Mouse (Mus musculus) left cerebral cortex, adult 9 months (tissue): ENCODE results near the gene Rnf157.
A peak's percentile ranks its signal among the peaks of the same experiment; 100 is the strongest.

Experiments
- DNase-seq, 2 experiments: peaks; one replicate each; pipeline ENCODE4 v3.0.0; 2022; ENCODE audit warnings: low spot score in 2 of 2

The Rnf157 gene

DNA sequence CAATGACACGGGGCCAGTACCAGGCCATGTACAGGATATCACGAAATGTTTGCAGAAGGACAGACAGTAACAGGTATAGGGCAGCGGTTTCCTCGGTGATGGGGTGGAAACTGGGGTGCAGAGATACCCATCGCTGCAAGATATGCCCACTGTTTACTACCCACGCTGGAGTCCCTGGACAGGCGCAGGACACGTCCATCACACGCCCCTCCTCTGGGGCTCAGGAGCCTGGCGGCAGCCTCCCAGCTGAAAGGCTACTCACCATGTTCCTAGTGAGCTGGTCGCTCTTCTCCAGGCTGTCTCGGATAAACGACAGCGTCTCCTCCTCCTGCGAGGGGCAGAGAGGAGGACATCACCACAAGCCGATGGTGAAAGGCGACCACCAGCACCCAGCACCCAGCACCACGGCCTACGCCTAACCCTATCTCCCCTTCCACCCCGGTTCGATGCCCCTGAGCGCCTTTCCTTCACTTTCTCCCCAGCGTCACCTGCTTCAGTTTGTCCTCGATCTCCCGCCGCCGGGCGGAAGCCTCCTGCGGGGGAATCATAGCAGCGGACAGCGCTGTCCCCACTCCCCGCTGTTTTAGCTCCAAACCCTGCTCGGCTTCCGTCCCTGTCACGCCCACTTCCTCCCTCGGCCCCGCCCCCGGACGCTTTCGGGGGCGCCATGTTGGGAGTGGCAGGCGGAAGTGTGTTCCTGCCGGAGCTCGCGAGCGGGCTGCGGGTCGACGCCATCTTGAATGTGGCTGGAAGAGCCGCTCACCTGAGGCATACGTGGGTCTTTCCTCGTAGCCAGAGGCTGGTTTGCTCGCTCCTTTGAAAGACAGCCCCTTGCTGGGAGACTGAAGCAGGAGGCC is 106.5 kb downstream of the Rnf157 start:
- DNase-seq = peak; percentile 69 to 90

DNA sequence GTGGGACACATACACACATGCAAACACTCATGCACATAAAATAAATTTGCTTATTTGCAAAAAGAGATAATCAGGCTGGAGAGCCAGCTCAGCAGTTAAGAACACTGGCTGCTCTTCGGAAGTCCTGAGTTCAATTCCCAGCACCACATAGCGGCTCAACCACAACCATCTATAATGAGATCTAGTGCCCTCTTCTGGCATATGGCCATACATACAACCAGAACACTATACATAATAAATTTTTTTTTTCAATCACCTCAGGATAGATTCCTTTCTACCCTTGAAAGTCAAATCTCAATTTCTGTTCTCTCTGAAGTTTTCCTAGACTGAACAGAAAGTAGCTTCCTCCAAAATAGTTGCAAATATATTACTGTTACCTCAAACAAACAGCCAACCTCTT is 107.4 kb downstream of the Rnf157 start:
- no peak for DNase-seq

DNA sequence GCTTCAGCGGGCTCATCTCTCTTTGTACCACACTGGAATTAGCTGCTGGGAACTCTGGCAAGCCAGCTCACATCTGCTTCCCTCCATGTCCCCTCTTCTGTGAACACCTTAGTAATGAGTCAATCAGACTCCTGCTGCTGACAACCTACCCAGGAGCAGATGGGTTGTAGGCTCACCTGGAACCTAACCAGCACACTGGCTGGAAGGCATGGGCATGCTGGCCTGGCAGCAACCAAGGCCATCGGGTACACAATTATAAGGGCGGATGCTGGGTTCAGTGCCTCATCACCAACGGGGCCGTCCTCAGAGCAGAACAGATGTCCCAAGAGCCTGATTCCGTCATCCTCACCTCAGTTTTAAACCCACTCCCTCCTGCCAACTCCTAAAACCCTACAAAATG is 114.2 kb downstream of the Rnf157 start:
- DNase-seq = no peak

DNA sequence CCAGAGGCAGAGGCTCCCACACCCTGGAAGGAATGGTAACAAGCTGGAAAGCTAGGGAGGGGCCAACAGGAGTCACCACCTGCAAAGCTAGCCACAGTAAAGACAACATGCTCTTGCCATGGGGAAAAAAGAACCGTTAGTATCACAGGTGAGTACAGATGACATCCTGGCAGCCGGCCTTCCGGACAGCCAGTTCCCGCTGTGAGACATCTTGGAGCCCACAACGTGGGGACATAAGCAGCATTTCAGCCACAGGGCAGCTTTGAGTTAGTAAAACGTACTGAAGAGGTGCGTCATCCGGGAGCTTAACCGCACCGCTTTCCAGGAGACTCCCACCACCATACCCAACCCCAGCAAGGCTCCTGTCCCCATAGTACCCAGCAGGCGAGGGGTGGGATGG is 114.6 kb downstream of the Rnf157 start:
- DNase-seq = no peak

DNA sequence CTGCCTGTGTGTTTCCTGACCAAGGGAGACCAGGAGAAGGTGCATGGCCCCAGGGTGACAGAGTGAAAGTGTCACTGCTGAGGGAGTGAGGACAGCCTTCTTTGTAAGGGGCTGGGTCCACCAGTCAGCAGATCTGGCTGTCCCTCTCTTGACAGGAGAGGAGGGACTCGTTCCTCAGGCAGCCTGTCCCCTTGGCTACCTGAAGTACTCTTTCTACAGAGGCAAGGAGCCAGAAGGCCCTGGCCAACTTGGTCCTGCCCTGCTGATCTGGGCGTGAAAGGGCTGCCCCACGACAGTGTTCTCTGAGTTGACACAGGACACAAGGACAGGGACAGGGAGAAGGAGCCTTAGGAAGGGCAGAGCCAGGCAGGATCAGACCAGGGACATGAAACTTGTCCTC is 115.8 kb downstream of the Rnf157 start:
- DNase-seq = no peak

DNA sequence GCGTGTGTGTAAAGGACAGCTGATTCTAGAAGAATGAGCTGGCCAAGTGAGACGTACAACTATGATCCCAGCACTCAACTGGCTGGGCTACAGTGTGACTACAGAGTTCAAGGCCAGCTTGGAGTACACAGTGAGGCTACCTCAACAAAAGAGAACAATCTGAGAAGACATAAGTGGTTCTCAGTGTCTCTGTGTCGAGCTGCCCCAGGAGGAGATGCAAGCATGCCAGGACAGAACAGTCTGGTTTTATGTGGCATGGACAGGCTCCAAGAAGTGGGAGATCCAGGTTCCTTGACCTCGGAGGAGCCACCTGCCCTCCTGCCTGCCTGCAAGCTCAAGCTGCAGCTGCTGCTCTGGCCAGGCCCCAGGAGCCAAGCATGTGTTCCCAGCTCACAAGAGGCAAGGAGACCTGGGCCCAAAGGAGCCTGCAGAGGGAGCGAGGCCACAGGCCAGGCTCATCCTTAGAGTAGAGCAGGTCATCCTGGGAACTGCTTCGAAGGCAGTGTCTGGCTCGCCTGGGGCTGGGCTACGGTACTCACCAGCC is 116.6 kb downstream of the Rnf157 start:
- DNase-seq = no peak

DNA sequence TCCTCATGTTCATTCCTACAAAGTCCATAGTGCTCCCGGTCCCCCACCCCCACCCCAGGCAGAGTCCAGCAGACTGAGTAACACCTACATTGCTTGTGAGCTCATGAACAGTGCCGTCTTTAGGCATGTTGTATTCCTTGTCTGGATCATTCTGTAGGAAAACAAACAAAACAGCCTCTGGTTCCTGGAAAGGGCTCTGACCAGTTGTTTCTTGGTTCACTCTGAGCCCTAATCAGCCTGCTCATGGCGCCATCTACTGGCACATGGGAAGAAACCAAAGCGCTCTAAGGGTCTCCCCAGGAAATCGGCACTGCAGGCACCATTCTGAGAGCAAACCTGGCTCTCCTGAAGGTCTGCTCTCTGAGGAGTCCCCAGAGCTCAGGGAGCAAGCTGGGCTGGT is 118.5 kb downstream of the Rnf157 start:
- no peak for DNase-seq

DNA sequence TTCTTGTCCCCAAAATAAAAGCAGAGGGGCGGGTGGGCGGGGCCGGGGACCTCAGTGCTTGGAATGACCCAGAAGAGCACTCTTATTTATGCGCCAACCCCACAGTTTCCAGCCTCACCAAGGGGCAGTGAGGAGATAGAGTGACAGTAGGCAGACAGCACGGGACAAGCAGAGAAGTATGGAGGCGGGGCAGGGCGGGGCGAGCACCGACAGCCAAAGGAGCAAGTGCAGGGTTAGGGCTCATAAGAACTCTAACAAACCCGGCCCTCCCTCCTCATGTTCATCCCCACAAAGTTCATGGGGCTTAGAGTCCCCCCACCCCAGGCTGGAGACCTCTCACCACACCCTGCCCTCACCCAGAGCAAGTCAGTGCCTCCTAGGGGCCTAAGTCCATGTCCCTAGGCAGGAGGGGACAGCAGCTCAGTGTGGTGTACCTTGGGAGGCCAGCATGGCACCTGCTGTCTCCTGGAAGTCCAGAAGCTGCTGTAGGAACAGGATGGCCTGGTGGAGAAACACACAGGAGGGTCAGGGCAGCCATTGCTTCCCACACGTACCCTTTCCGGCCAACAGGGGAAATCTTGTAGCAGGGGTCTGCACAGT is 119.2 kb downstream of the Rnf157 start:
- no peak for DNase-seq

DNA sequence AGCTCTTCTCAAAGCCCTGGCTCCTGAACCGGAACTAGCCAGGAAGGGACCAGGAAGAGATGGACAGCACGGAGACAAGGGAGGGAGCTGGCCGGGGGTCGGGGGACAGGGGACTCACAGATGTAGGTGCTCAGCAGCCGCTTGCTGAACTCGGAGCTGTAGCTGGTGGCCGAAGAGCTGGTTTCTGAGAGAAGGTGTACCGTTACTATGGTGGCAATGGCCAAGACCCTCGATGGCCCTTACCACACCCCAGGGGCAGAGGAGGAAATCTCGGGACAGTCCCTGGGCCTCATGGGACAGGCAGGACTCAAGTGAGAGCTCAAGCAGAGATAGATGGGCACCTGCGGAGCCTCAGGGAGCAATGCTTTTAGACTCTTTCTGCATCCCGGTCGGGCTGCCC is 120.4 kb downstream of the Rnf157 start:
- DNase-seq = no peak

DNA sequence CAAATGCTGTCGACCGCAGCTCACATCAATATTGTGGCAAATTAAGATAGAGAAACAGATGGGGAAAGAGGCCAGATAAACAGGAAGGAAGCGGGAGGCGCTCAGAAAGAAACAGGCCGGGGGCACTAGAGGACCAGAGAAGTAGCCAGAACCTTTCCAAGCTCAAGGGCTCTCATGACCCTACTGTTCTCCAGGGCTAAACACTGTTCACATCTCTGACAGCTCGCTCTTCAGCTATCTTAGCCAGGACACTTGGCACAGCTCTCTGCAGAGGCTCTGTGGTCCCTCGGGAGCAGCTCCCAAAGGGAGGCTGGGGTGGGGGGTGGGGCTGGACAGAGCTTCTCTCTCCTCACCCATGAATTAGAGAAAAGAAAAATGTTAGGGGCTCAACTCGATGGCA is 122.3 kb downstream of the Rnf157 start:
- DNase-seq = no peak

DNA sequence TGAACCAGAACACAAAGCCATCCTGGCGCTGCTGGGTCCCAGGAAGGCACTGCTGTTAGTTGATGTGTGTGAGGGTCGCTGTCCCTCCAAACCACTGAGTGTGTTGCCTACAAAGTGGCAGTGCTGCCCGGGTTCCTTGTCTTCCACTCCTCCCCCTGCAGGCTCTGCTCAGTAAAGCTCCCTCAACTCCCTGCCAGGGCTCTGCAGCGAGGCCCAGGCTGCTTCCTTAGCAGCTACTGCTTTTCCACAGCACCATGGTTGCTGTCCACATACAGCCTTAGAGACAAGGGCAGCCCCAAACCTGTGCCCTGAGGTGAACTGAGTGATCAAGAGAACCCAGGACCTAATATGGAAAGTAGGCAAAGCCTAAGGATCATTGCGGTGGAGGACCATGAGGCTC is 125.5 kb downstream of the Rnf157 start:
- no peak for DNase-seq
